In genomic region chr14:33187201-33187600, GRCm38 (mm10) we compare ENCODE assay signal across 21 mouse cellular contexts.
"Had no signal": no experiment of that assay in that cellular context is flagged by ENCODE, and none has a peak within 500 bp of the region (broad histone marks: within the 10 kb centered on the region; RNA-seq: fewer than 3 reads in every experiment).

No protein-coding gene starts in this region.

- H3K4me3 ChIP-seq: kidney, embryonic 15.5 days; layer of hippocampus, adult 2 months; limb, embryonic 12.5 days; limb, embryonic 15.5 days; liver, embryonic 15.5 days; lung, embryonic 15.5 days; megakaryocyte, embryonic 14.5 days; midbrain, embryonic 10.5 days; midbrain, embryonic 13.5 days; neural tube, embryonic 12.5 days; neural tube, embryonic 15.5 days had no signal

- H3K36me3 ChIP-seq: kidney, embryonic 15.5 days; limb, embryonic 12.5 days; limb, embryonic 15.5 days; liver, embryonic 15.5 days; lung, embryonic 15.5 days; midbrain, embryonic 10.5 days; midbrain, embryonic 13.5 days; neural tube, embryonic 12.5 days; neural tube, embryonic 15.5 days had no signal

- DNase-seq: kidney, adult 11 months; kidney, adult 8-10 months; kidney, postnatal 25 days; left cerebral cortex, postnatal 4 days; lung, adult 18-20 months; lung, postnatal 10 days; lung, postnatal 36 days; thymus, postnatal 25 days had no signal

- H3K27ac ChIP-seq: kidney, embryonic 15.5 days; layer of hippocampus, adult 2 months; limb, embryonic 12.5 days; limb, embryonic 15.5 days; liver, embryonic 15.5 days; lung, embryonic 15.5 days; midbrain, embryonic 10.5 days; midbrain, embryonic 13.5 days; neural tube, embryonic 12.5 days; neural tube, embryonic 15.5 days; stomach, postnatal 0 days had no signal

- H3K4me2 ChIP-seq: kidney, embryonic 15.5 days; limb, embryonic 12.5 days; limb, embryonic 15.5 days; liver, embryonic 11.5 days; liver, embryonic 15.5 days; lung, embryonic 15.5 days; midbrain, embryonic 13.5 days; neural tube, embryonic 12.5 days; neural tube, embryonic 15.5 days had no signal

- H3K9me3 ChIP-seq: kidney, embryonic 15.5 days; limb, embryonic 12.5 days; limb, embryonic 15.5 days; liver, embryonic 15.5 days; lung, embryonic 15.5 days; megakaryocyte, embryonic 14.5 days; midbrain, embryonic 10.5 days; midbrain, embryonic 13.5 days; neural tube, embryonic 12.5 days; neural tube, embryonic 15.5 days had no signal

- ATAC-seq: midbrain, embryonic 13.5 days had no signal

- H3K4me1 ChIP-seq: kidney, embryonic 15.5 days; limb, embryonic 12.5 days; liver, embryonic 15.5 days; lung, embryonic 15.5 days; midbrain, embryonic 10.5 days; neural tube, embryonic 12.5 days; neural tube, embryonic 15.5 days had no signal

- H3K27me3 ChIP-seq: kidney, embryonic 15.5 days; limb, embryonic 12.5 days; limb, embryonic 15.5 days; liver, embryonic 15.5 days; lung, embryonic 15.5 days; megakaryocyte, embryonic 14.5 days; midbrain, embryonic 13.5 days; neural tube, embryonic 12.5 days; neural tube, embryonic 15.5 days had no signal

- H3K9ac ChIP-seq: kidney, embryonic 15.5 days; limb, embryonic 12.5 days; limb, embryonic 15.5 days; liver, embryonic 15.5 days; lung, embryonic 15.5 days; midbrain, embryonic 13.5 days; neural tube, embryonic 12.5 days; neural tube, embryonic 15.5 days had no signal
